Mouse (Mus musculus) layer of hippocampus, adult 8-10 months (tissue): ENCODE measurements at regions not wholly inside any gene's neighbourhood (a gene's known extent, or its start where the extent isn't known, plus 50 kb on each side); places are given as distances from the start of the nearest gene placed in this dataset.
"Not testable (repeated sequence)": the region's sequence is repeated elsewhere in the genome, so short reads cannot be mapped to it uniquely, and the experiment has no call there.

Source experiments
- DNase-seq, 2 experiments: peaks; one replicate each; pipeline ENCODE4 v3.0.0; 2022; ENCODE audit warnings: low spot score in 2 of 2

GRCm38 (mm10) chr15:8831720-8832620 is 121.4 kb upstream of the Slc1a3 start:
- no peak for DNase-seq

- no peak for DNase-seq
These were observed 114.3 kb upstream of the Slc1a3 start for GRCm38 (mm10) chr15:8824861-8825260.

GRCm38 (mm10) chr15:8822795-8823194 is 112.2 kb upstream of the Slc1a3 start:
- not testable (repeated sequence) for DNase-seq

DNA sequence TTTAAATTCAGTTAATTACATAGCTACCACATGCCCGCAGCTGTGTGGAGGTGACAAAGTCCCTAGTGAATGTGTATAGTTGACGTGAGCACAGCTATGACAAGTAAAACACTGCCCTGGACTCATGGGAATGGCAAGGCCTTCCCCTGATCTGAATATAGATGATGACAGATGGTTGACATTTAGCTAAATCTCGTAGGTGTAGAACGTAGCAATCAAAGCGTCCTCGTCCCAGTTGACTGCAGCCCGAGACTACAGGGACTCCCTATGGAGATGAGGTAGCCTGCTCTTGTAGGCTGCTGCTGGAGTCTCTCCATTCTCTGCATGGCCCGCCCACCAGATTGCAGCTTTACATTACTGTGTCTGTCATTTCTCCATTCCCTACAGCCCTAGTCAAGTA is 107.0 kb upstream of the Slc1a3 start:
- no peak for DNase-seq

DNA sequence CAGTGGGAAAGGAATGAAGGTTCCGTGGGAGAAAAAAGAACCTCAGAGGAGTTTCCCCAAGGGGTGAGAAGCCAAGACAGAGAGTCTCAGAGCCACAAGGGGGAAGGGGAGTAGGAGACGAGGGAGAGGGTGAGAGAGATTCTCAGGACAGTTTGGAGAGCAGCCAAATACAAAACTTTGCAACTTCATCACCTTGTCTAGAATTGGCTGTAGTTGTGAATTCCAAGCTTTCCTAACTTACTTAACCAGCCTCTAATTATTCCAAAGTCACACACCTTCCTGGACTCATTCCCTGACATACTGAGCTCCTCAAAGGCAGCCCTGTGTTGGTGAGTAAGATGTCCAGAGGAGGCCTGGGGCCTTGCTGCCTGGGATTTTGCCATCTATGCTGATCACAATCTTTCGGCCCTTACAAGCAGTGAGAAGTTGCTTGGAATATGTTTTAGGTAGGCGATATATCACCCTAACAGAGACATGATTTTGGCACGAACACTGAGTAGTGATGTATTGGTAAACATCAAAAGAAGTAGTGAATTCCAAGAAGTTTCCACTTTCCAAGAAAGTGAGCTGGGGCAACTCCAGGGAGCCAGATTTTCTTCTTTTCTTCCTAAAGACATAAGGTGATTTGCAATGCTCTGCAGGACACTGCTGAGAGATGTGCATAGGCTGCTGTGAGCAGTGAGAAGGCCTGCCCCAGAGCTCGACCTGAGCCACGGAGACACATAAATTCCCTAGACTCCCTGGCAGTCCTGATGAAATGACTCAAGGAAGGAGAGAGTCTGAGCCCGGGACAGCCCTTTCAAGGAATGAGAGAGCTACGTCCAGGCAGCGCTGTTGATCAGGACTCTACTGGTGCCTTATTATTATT is 106.2 kb upstream of the Slc1a3 start:
- DNase-seq: no peak

DNA sequence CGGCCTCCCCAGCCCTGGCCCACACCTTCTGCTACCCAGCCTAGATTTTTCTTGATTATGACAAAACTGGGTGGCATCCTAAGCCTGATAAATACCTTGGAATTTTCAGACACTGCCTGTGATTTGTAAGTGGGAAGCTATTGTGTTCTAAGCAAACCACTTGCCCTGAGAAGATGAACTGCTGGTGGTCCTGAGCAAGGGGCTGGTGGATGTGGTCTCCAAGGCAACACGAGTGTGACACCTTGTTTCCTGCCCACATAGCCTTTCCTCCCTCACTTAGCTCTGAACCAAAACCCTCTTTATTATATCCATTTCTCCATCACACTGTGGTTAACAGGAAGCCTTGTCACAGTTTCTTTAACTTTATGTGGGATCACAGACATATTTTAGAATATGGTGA is 105.4 kb upstream of the Slc1a3 start:
- no peak for DNase-seq

DNA sequence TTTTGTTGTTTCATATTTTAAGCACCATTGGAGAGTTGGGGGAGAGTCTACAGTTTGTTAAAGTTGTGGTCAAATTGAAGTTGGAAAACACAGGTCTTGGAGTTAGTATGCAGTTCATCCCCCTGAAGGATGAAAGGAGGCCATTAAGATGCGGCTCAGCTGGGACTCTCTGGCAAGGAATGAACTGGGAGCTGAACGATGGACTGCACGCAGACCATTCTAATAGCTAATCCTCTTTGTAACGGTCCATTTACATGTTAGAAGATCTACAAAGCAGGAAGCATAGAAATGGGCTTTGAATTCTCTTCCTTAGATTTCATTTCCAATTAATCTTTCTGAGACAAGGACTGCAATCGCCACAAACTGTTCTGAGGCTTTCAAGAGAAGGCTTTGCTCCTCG is 104.7 kb upstream of the Slc1a3 start:
- DNase-seq: peak; percentile 39 to 62

- no peak for DNase-seq
These were observed 95.8 kb upstream of the Slc1a3 start for GRCm38 (mm10) chr15:8806354-8806753.

GRCm38 (mm10) chr15:8805565-8805964 is 95.0 kb upstream of the Slc1a3 start:
- DNase-seq: not testable (repeated sequence)

DNA sequence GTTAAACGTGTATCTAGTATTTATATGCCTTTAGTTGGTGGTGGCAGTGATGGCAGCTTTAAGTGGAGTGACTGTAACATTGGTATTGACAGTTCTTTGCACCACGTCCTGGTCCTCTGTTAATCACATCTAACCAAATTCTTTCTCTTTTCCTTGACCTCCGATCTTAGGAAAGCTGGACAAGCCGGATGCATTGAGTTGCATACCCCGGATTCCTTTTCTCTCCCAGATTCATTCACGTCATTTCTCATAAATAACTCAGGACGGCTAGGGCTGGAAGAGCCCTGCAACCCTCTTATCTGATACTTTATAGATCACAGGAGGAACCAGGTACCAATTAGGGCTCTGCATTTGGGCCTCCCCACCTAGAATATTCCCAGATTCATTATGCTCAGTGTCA is 91.5 kb upstream of the Slc1a3 start:
- DNase-seq: no peak

GRCm38 (mm10) chr15:8797015-8797414 is 86.5 kb upstream of the Slc1a3 start:
- no peak for DNase-seq

GRCm38 (mm10) chr15:8792106-8792505 is 81.5 kb upstream of the Slc1a3 start:
- DNase-seq: no peak

DNA sequence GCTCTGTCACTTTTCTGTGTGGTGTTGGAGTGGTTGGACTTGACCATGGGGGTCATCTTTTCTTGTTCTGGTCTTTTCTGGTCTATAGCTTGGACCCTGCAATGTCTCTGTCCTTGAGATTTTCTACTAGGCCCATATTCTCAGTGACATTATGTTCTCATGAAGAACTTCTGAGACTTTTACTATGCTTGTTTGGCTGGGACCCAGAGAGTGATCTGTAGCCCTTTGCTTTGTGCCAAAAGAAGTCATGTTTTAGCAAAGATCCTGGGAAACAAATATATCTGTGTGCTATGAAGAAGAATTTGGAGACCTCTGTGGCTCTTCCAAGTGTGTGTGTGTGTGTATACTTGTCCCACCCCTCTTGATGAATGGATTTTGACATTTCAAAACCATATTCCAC is 79.4 kb upstream of the Slc1a3 start:
- no peak for DNase-seq

GRCm38 (mm10) chr15:8789000-8789399 is 78.4 kb upstream of the Slc1a3 start:
- no peak for DNase-seq

GRCm38 (mm10) chr15:8785537-8785936 is 75.0 kb upstream of the Slc1a3 start:
- no peak for DNase-seq

GRCm38 (mm10) chr15:8783567-8783966 is 73.0 kb upstream of the Slc1a3 start:
- no peak for DNase-seq

GRCm38 (mm10) chr15:8783036-8783435 is 72.5 kb upstream of the Slc1a3 start:
- DNase-seq: no peak

DNA sequence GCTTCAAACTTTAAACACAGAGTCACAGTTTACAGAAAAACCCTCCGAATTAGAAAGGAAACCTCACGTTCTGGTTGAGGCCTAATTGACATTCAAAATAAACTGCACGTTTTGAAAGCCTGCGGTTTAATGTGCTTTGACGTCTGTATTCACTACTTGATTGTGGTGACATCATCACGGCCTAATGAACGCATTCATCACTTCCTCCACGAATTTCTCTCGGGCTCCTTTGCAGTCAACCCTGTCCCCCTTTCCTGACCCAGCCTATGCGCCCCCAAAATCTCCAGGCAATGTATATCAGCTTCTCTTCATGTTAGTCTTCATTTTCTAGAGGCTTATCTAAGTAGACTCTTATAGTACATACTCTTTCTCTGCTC is 71.6 kb upstream of the Slc1a3 start:
- DNase-seq: no peak

- DNase-seq: peak; percentile 55 to 56
These were observed 70.9 kb upstream of the Slc1a3 start for GRCm38 (mm10) chr15:8781159-8782130.

- no peak for DNase-seq
These were observed 69.9 kb upstream of the Slc1a3 start for GRCm38 (mm10) chr15:8780371-8780866.
